Mouse (Mus musculus) ES-Bruce4 (cell line): ENCODE results near the gene Slc25a22. TPM values are rescaled to one million over a fixed set of nuclear protein-coding genes. Genes with fewer than 3 reads are reported as not detected.

Experiments
- H3K27ac ChIP-seq: 2 replicates; pipeline ENCODE4 v1.5.1; 2012; ENCODE audit warnings: low read length, inconsistent platforms; ENCODE audit not compliant: insufficient read depth
- H3K27me3 ChIP-seq: 2 replicates; pipeline ENCODE4 v1.6.1; 2012; ENCODE audit warnings: mild to moderate bottlenecking, low read length, inconsistent platforms; ENCODE audit not compliant: control insufficient read depth, poor library complexity, insufficient read depth, severe bottlenecking
- H3K36me3 ChIP-seq: 2 replicates; pipeline ENCODE4 v1.6.1; 2012; ENCODE audit warnings: inconsistent platforms, mild to moderate bottlenecking, low read length, moderate library complexity; ENCODE audit not compliant: control insufficient read depth, poor library complexity, insufficient read depth, severe bottlenecking
- H3K4me1 ChIP-seq: one replicate; pipeline ENCODE4 v1.8.1; 2011; ENCODE audit warnings: low read length; ENCODE audit not compliant: control insufficient read depth, insufficient read depth
- H3K4me3 ChIP-seq: 2 replicates; pipeline ENCODE4 v1.5.1; 2011; ENCODE audit warnings: low read depth, mild to moderate bottlenecking, low read length
- H3K9ac ChIP-seq: 2 replicates; pipeline ENCODE4 v1.6.1; 2012; ENCODE audit warnings: low read depth, mild to moderate bottlenecking, inconsistent platforms; ENCODE audit not compliant: poor library complexity, severe bottlenecking
- H3K9me3 ChIP-seq: replicated peaks from 2 replicates; pipeline ENCODE4 v1.6.1; 2012; ENCODE audit warnings: mild to moderate bottlenecking, low read length, inconsistent platforms; ENCODE audit not compliant: control insufficient read depth, poor library complexity, insufficient read depth, severe bottlenecking
- CTCF ChIP-seq: IDR thresholded peaks from one replicate; pipeline ENCODE4 v1.8.1; 2011; ENCODE audit warnings: low read depth, low read length
- EP300 ChIP-seq: IDR thresholded peaks from 2 replicates; pipeline ENCODE4 v1.6.1; 2011; ENCODE audit warnings: low read depth, low read length; ENCODE audit not compliant: insufficient read depth
- POLR2A ChIP-seq: IDR thresholded peaks from one replicate; pipeline ENCODE4 v1.8.1; 2011; ENCODE audit warnings: low read length; ENCODE audit not compliant: insufficient read depth
- polyA plus RNA-seq: library from polyadenylated mRNA; stranded (reverse); fragments of >200 nt; gene quantifications from 2 replicates; pipeline ENCODE4 v1.2.4, GENCODE M21; 2011; ENCODE audit warnings: low read depth; ENCODE audit not compliant: missing spikeins, insufficient read depth, insufficient read length

Gene Slc25a22
- 16.3 and 19.9 TPM in 2 replicates for polyA plus RNA-seq

- peak within 1 kb of the TSS; percentile 83 for H3K4me3 ChIP-seq
- H3K36me3 ChIP-seq = peaks cover 36% of the 10 kb centered on the region
Measured at GRCm38 (mm10) chr7:141437178-141438120, at the start of gene Slc25a22. Slc25a22 (minus strand) TSS chr7:141437892.

GRCm38 (mm10) chr7:141487141-141487540 lies 49.4 kb upstream of the Slc25a22 start:
- no peaks in the 10 kb centered on the region for H3K9me3 ChIP-seq
- H3K4me1 ChIP-seq = peaks cover 5% of the 10 kb centered on the region
- H3K27me3 ChIP-seq = no peaks in the 10 kb centered on the region
- TF ChIP-seq POLR2A (no peak), EP300 (no peak), CTCF (no peak)
- no peak overlapping the region for H3K9ac ChIP-seq
- H3K27ac ChIP-seq = no peak overlapping the region
- no peaks in the 10 kb centered on the region for H3K36me3 ChIP-seq
- no peak overlapping the region for H3K4me3 ChIP-seq

More at GRCm38 (mm10) chr7:141437178-141438120, at the start of gene Slc25a22:
- TF ChIP-seq POLR2A (no peak), CTCF (peak; percentile 53), EP300 (no peak)
- no peaks in the 10 kb centered on the region for H3K9me3 ChIP-seq
- H3K27ac ChIP-seq = no peak within 1 kb of the TSS
- no peaks in the 10 kb centered on the region for H3K27me3 ChIP-seq
- H3K9ac ChIP-seq = peak within 1 kb of the TSS; percentile 75
- peaks cover 2% of the 10 kb centered on the region for H3K4me1 ChIP-seq

GRCm38 (mm10) chr7:141486239-141486638 lies 48.5 kb upstream of the Slc25a22 start:
- peaks cover 5% of the 10 kb centered on the region for H3K4me1 ChIP-seq

GRCm38 (mm10) chr7:141485606-141486005 lies 47.9 kb upstream of the Slc25a22 start:
- peaks cover 5% of the 10 kb centered on the region for H3K4me1 ChIP-seq
- TF ChIP-seq POLR2A (no peak), EP300 (no peak), CTCF (no peak)
- H3K36me3 ChIP-seq = no peaks in the 10 kb centered on the region
- H3K9me3 ChIP-seq = no peaks in the 10 kb centered on the region
- no peak overlapping the region for H3K9ac ChIP-seq
- no peak overlapping the region for H3K4me3 ChIP-seq
- H3K27ac ChIP-seq = no peak overlapping the region
- H3K27me3 ChIP-seq = no peaks in the 10 kb centered on the region

More at GRCm38 (mm10) chr7:141486239-141486638, 48.5 kb upstream of the Slc25a22 start:
- Histone ChIP-seq H3K27me3 (no peaks in the 10 kb centered on the region), H3K9ac (no peak overlapping the region), H3K36me3 (no peaks in the 10 kb centered on the region), H3K27ac (no peak overlapping the region), H3K9me3 (no peaks in the 10 kb centered on the region), H3K4me3 (no peak overlapping the region)
- TF ChIP-seq EP300 = no peak
- no peak for TF ChIP-seq CTCF

GRCm38 (mm10) chr7:141485186-141485585 lies 47.5 kb upstream of the Slc25a22 start:
- no peaks in the 10 kb centered on the region for H3K27me3 ChIP-seq
- H3K4me3 ChIP-seq = no peak overlapping the region
- H3K27ac ChIP-seq = no peak overlapping the region
- H3K9me3 ChIP-seq = no peaks in the 10 kb centered on the region
- no peak overlapping the region for H3K9ac ChIP-seq
- no peaks in the 10 kb centered on the region for H3K36me3 ChIP-seq
- peaks cover 5% of the 10 kb centered on the region for H3K4me1 ChIP-seq
- TF ChIP-seq EP300 = no peak
- TF ChIP-seq POLR2A = no peak
- no peak for TF ChIP-seq CTCF
